Mouse (Mus musculus): ENCODE data around the gene Hoxa10. TPM values are rescaled to one million over a fixed set of nuclear protein-coding genes. Genes with fewer than 3 reads are reported as not detected.

The Hoxa10 gene
- polyA plus RNA-seq, 1 experiment from 2014 or later = 20.2 TPM

DNA sequence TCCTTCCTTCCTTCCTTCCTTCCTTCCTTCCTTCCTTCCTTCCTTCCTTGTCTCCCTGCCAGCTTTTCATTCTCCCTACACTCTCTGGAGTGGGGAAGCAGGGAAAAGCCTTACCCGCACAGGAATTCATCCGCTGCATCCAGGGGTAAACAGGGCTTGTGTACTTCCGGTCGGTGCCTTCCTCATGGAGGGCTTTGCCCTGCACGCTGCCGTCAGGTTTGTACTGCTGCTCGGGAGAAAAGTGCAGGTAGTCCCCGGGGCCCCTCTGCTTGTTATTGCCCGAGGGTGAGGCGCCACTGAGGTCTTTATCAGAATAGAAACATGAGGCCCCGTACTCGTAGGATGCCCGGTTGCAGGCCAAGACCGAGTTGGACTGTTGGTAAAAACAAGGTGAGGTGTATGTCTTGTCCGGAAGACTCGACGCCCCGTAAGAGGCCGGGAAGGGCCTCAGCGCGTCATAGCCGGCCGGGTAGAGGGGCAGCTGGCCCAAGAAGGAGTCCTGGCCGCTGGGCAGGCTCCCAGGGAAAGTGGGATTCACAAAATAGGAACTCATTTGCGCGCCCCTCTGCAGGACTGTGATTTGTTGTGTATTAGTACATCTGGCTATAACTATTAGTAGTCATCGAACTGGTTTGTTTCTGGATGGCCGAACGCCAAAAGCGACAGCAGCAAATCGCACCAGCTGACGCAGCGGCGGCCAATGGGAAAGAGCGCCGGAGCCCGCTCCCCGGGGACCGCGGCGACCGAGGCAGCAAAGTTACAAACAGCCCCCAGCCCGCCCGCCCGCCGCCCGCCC, 32.4 kb downstream of the Hoxa10 start, which contains the start of gene Hoxa6:
Gene Hoxa6 (minus strand): TSS at position 651 of the 796 bp plus-strand sequence.
- Histone ChIP-seq H3K9ac (peak within 1 kb of the TSS; percentile 15), H3K4me1 (replicated peaks) (peaks cover 39% of the 10 kb centered on the region), H3K4me3 (replicated peaks) (peak within 1 kb of the TSS; percentile 39), H3K36me3 (no peaks in the 10 kb centered on the region), H3K9me3 (no peaks in the 10 kb centered on the region), H3K27ac (peak within 1 kb of the TSS; percentile 33), H3K4me2 (replicated peaks) (peak within 1 kb of the TSS; percentile 91), H3K27me3 (replicated peaks) (peaks cover 63% of the 10 kb centered on the region)
- ATAC-seq = 0 out of 2 replicates have a peak, but pooled peaks have one; percentile 6
- 7% methylated on average over 47 of the region's 47 CpGs for WGBS

- Histone ChIP-seq H3K27ac (0 out of 2 replicates have a peak overlapping the region, but pooled peaks have one; percentile 33), H3K4me2 (replicated peaks) (peak overlapping the region; percentile 91), H3K9me3 (no peaks in the 10 kb centered on the region), H3K36me3 (no peaks in the 10 kb centered on the region), H3K27me3 (replicated peaks) (peaks cover 57% of the 10 kb centered on the region), H3K4me1 (replicated peaks) (peaks cover 34% of the 10 kb centered on the region), H3K9ac (no peak overlapping the region), H3K4me3 (replicated peaks) (0 out of 2 replicates have a peak overlapping the region, but pooled peaks have one; percentile 9)
- no peak for ATAC-seq
These were observed 33.0 kb downstream of the Hoxa10 start for GRCm38 (mm10) chr6:52207684-52207976.

DNA sequence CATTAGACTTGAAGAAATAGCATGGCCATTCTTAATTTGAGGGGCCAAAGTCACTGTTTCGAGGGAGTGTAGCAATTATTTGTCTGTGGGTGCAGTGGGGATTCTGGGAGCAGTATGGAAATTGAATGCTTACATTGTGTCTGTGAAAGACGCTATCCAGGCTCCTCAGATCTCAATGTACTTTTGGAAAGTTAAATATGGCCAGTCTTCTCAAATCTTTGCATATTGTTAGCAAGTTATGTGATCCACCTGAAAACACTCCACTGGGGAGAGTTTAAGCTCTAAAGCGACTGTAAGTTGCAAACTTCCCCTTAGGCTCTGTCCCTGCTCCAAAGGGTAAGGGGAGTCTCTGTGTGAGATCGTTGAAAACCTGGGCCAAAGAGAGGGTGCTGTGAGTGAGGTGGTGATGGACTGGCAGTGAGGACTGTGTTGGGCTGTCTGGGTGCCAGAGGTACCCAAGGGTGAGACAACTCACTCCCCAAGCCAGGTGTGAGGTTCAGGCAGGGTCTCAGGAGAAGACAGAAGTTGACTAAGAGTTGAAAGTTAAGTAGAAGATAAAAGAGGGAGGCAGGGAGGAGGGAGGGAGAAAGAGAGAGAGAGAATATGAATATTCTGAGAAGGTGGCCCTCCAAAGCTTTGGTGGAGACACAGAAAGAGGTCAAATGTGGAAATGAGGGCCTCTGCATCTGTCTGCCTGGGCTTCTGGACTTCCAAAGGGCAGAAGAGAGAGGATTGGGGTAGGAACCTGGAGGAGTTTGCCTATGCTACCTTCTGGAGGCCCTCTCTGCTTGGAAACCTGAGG, 33.6 kb downstream of the Hoxa10 start:
- H3K4me3 ChIP-seq (replicated peaks) = peak overlapping the region; percentile 9; the same call in 1 of the 2 replicates
- H3K9ac ChIP-seq = 0 out of 2 replicates have a peak overlapping the region, but pooled peaks have one; percentile 9
- H3K9me3 ChIP-seq = no peaks in the 10 kb centered on the region
- no peak for ATAC-seq
- no peaks in the 10 kb centered on the region for H3K36me3 ChIP-seq
- H3K27ac ChIP-seq = 0 out of 2 replicates have a peak overlapping the region, but pooled peaks have one; percentile 33
- peaks cover 38% of the 10 kb centered on the region for H3K4me1 ChIP-seq (replicated peaks)
- H3K4me2 ChIP-seq (replicated peaks) = peak overlapping the region; percentile 91
- peaks cover 55% of the 10 kb centered on the region for H3K27me3 ChIP-seq (replicated peaks)
- WGBS = 30% methylated on average over 4 of the region's 4 CpGs

DNA sequence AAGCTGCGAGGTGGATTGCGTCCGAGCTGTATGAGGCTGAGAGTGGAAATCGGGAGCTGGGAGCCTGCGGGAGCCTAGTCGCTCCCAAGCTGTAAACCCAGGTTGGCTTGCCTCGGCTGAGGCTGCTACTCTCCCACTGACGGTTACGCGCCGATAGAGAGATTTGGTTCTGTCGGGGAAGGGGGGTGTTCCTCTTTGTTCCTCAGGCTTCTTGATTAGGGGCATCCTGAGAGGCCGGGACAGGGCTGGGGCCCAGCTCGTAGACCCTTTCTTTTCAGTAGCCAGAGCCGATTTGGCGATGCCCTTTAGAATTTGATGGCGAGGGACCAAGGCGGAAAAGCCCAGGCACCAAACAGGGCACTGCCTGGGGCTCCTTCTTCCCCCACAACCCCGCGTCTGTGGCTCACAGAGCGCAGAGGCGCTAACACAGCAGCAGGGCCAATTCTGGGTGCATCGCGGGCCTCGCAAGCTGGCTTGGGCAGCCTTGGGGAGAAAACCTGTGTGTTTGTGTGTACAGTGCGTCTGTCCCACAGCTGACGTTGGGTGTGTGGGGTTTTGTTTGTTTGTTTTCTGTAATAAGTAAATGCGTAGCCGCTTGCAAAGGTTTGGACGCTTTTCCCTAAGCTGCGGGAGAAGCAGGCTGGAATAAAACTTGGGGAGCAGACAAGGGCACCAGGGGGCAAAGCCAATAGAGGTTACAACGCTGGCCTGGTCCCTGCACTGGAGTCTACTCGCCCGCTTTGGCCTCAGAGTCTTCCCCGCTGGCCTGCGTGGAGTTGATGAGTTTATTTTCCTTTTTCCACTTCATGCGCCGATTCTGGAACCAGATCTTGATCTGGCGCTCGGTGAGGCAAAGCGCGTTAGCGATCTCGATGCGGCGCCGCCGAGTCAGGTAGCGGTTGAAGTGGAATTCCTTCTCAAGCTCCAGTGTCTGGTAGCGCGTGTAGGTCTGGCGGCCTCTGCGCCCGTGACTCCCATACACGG, 34.7 kb downstream of the Hoxa10 start:
- H3K9me3 ChIP-seq = no peaks in the 10 kb centered on the region
- peak overlapping the region; percentile 91 for H3K4me2 ChIP-seq (replicated peaks)
- 30% methylated on average over 55 of the region's 55 CpGs for WGBS
- peak overlapping the region; percentile 14 for H3K4me3 ChIP-seq (replicated peaks)
- peak overlapping the region; percentile 45 for H3K27ac ChIP-seq
- peaks cover 45% of the 10 kb centered on the region for H3K27me3 ChIP-seq (replicated peaks)
- H3K4me1 ChIP-seq (replicated peaks) = peaks cover 27% of the 10 kb centered on the region
- peak overlapping the region; percentile 9; the same call in 1 of the 2 replicates for H3K9ac ChIP-seq
- ATAC-seq = no peak
- no peaks in the 10 kb centered on the region for H3K36me3 ChIP-seq

DNA sequence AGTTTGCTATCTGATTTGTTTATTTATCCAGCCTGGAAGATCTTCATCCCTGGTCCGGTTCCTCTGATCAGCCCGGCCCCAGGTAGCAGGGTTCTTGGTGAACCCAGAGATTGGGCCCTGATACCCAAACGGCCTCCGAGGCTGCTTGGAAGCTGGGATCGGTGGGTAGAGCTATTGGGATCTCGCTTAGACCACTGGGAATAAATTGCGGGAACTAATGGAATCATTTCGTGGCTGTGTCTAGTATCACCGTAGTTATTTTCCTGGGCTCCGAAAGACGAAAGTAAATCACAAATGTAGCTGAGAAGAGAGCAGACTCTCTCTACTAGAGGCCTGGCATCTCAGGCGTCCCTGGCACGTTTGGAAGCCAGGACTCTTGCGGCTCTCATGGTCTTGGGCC, 35.4 kb downstream of the Hoxa10 start:
- Histone ChIP-seq H3K27me3 (replicated peaks) (peaks cover 43% of the 10 kb centered on the region), H3K9ac (peak overlapping the region; percentile 9; the same call in 1 of the 2 replicates), H3K4me2 (replicated peaks) (peak overlapping the region; percentile 91), H3K36me3 (no peaks in the 10 kb centered on the region), H3K4me1 (replicated peaks) (peaks cover 30% of the 10 kb centered on the region), H3K27ac (peak overlapping the region; percentile 45), H3K9me3 (no peaks in the 10 kb centered on the region), H3K4me3 (replicated peaks) (peak overlapping the region; percentile 4; the same call in 1 of the 2 replicates)
- no peak for ATAC-seq
- WGBS = 31% methylated on average over 14 of the region's 14 CpGs

DNA sequence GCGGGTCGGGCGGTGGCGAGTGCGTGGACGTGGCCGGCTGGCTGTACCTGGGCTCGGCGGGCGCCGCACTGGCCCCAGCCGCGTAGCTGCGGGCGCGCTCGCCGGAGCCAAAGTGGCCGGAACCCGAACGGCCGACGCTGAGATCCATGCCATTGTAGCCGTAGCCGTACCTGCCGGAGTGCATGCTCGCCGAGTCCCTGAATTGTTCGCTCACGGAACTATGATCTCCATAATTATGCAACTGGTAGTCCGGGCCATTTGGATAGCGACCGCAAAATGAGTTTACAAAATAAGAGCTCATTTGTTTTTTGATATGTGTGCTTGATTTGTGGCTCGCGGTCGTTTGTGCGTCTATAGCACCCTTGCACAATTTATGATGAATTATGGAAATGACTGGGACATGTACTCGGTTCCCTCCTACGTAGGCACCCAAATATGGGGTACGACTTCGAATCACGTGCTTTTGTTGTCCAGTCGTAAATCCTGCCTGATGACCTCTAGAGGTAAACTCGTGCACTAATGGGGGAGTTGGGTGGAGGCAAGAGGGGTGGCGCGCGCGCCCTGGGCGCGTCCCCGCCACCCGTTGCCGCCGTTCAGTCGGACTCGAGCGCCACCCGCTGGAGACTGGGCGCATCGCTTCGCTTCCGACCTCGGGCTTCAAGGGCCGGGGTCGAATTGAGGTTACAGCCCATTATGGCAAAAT, 36.5 kb downstream of the Hoxa10 start, which contains the start of gene Hoxa5:
Gene Hoxa5 (minus strand): TSS at position 538 of the 703 bp plus-strand sequence.
- peak within 1 kb of the TSS; percentile 81 for H3K9ac ChIP-seq
- H3K9me3 ChIP-seq = no peaks in the 10 kb centered on the region
- peak within 1 kb of the TSS; percentile 73 for H3K27ac ChIP-seq
- H3K4me2 ChIP-seq (replicated peaks) = peak within 1 kb of the TSS; percentile 91
- WGBS = 3% methylated on average over 65 of the region's 65 CpGs
- H3K36me3 ChIP-seq = no peaks in the 10 kb centered on the region
- peak within 1 kb of the TSS; percentile 60 for H3K4me3 ChIP-seq (replicated peaks)
- peaks cover 33% of the 10 kb centered on the region for H3K27me3 ChIP-seq (replicated peaks)
- peaks cover 27% of the 10 kb centered on the region for H3K4me1 ChIP-seq (replicated peaks)
- ATAC-seq = peak; percentile 55

- WGBS = 3% methylated on average over 45 of the region's 46 CpGs
- H3K4me3 ChIP-seq (replicated peaks) = peak overlapping the region; percentile 60
These were observed 37.1 kb downstream of the Hoxa10 start for GRCm38 (mm10) chr6:52203371-52204049.

DNA sequence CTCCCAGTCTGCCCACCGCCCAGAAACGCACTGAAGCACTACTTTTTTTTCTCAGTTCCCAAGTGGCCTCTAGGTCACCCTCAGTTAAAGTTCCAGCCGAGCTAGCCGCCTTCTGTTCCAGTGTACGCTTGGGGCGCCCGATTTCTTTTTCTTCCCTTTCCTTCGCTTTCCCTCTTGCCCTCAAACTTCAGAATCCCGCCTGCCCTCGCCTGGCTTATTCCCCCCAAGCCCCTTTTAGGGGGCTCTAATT, 37.6 kb downstream of the Hoxa10 start:
- Histone ChIP-seq H3K36me3 (no peaks in the 10 kb centered on the region), H3K9me3 (no peaks in the 10 kb centered on the region), H3K27ac (peak overlapping the region; percentile 73; the same call in 1 of the 2 replicates), H3K4me3 (replicated peaks) (peak overlapping the region; percentile 60), H3K9ac (peak overlapping the region; percentile 81), H3K27me3 (replicated peaks) (peaks cover 24% of the 10 kb centered on the region), H3K4me2 (replicated peaks) (peak overlapping the region; percentile 91), H3K4me1 (replicated peaks) (peaks cover 17% of the 10 kb centered on the region)
- 15% methylated on average over 10 of the region's 10 CpGs for WGBS
- ATAC-seq = no peak

More at GRCm38 (mm10) chr6:52203371-52204049, 37.1 kb downstream of the Hoxa10 start:
- Histone ChIP-seq H3K27ac (peak overlapping the region; percentile 73), H3K27me3 (replicated peaks) (peaks cover 27% of the 10 kb centered on the region), H3K4me2 (replicated peaks) (peak overlapping the region; percentile 91), H3K9me3 (no peaks in the 10 kb centered on the region), H3K9ac (peak overlapping the region; percentile 81), H3K36me3 (no peaks in the 10 kb centered on the region), H3K4me1 (replicated peaks) (peaks cover 21% of the 10 kb centered on the region)
- no peak for ATAC-seq

DNA sequence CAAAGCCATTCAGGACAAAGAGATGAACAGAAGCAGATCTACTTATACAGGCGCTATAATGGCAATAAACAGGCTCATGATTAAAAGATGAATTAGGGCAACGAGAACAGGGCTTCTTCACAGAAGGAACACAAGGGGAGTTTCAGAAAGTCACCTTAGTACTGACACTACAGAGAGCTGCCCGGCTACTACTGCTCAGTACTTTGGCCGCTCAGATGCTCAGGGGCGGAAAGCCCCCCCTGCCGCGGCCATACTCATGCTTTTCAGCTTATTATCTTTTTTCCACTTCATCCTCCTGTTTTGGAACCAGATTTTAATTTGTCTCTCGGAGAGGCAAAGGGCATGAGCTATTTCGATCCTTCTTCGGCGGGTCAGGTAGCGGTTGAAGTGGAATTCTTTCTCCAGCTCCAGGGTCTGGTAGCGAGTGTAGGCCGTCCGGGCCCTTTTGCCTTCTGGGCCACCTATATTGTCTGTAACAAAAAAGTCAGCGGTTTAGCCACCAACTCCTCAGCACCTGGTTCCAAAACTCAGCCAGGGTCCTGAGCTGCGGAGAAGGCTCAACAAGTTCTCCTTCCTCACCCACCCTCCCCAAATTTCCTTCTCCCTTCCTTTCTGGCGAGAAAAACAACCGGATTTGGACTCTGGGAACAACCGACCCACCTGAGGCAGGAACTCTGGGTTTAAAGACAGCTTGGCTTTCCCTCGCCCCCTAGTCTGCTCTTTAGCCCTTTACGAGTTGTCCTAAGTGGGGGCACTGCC, 38.1 kb downstream of the Hoxa10 start:
- Histone ChIP-seq H3K4me1 (replicated peaks) (peaks cover 16% of the 10 kb centered on the region), H3K36me3 (no peaks in the 10 kb centered on the region), H3K9ac (peak overlapping the region; percentile 81), H3K4me3 (replicated peaks) (peak overlapping the region; percentile 60), H3K4me2 (replicated peaks) (peak overlapping the region; percentile 91), H3K9me3 (no peaks in the 10 kb centered on the region), H3K27ac (0 out of 2 replicates have a peak overlapping the region, but pooled peaks have one; percentile 52), H3K27me3 (replicated peaks) (peaks cover 22% of the 10 kb centered on the region)
- ATAC-seq = no peak
- 33% methylated on average over 22 of the region's 22 CpGs for WGBS

GRCm38 (mm10) chr6:52201269-52201668, 39.4 kb downstream of the Hoxa10 start:
- Histone ChIP-seq H3K4me3 (replicated peaks) (peak overlapping the region; percentile 27; the same call in 1 of the 2 replicates), H3K9me3 (no peaks in the 10 kb centered on the region), H3K9ac (0 out of 2 replicates have a peak overlapping the region, but pooled peaks have one; percentile 14), H3K27ac (peak overlapping the region; percentile 49; the same call in 1 of the 2 replicates), H3K27me3 (replicated peaks) (peaks cover 13% of the 10 kb centered on the region), H3K36me3 (no peaks in the 10 kb centered on the region), H3K4me2 (replicated peaks) (peak overlapping the region; percentile 91), H3K4me1 (replicated peaks) (peaks cover 16% of the 10 kb centered on the region)
- WGBS = 43% methylated on average over 1 of the region's 1 CpGs
- no peak for ATAC-seq
